Mouse (Mus musculus) C2C12 (cell line): ENCODE data around the gene 9930022D16Rik. TPM values are rescaled to one million over a fixed set of nuclear protein-coding genes. Genes with fewer than 3 reads are reported as not detected.

ENCODE experiments used
- H3K27me3 ChIP-seq: one replicate; pipeline ENCODE4 v1.6.1; 2011; ENCODE audit not compliant: control insufficient read depth, insufficient read depth, insufficient read length
- H3K36me3 ChIP-seq: one replicate; pipeline ENCODE4 v1.6.1; 2011; ENCODE audit not compliant: control insufficient read depth, insufficient read depth
- H3K4me3 ChIP-seq: one replicate; pipeline ENCODE4 v1.5.1; 2011; ENCODE audit warnings: mild to moderate bottlenecking, control low read depth; ENCODE audit not compliant: poor library complexity, insufficient read depth, severe bottlenecking
- H3K79me2 ChIP-seq: one replicate; pipeline ENCODE4 v1.6.1; 2011; ENCODE audit not compliant: control insufficient read depth, insufficient read depth
- H3K79me3 ChIP-seq: one replicate; pipeline ENCODE4 v1.6.1; 2011; ENCODE audit warnings: low read depth, control low read depth
- H3ac ChIP-seq: one replicate; pipeline ENCODE3; 2011; ENCODE audit warnings: low read depth; ENCODE audit not compliant: control insufficient read depth, insufficient read length
- CEBPB ChIP-seq: IDR thresholded peaks from one replicate; pipeline ENCODE4 v1.6.1; 2011; ENCODE audit warnings: low read depth, mild to moderate bottlenecking, control low read depth, moderate library complexity
- CTCF ChIP-seq: IDR thresholded peaks from one replicate; pipeline ENCODE4 v1.5.1; 2011; ENCODE audit not compliant: control insufficient read depth, insufficient read depth, insufficient read length
- FOSL1 ChIP-seq: IDR thresholded peaks from one replicate; pipeline ENCODE4 v1.8.0; 2011; ENCODE audit warnings: mild to moderate bottlenecking, low read length; ENCODE audit not compliant: poor library complexity, insufficient read depth, severe bottlenecking
- MAX ChIP-seq: IDR thresholded peaks from one replicate; pipeline ENCODE4 v1.6.1; 2011; ENCODE audit warnings: mild to moderate bottlenecking, control low read depth
- MYOD1 ChIP-seq: IDR thresholded peaks from one replicate; pipeline ENCODE4 v1.6.1; 2011; ENCODE audit warnings: low read depth; ENCODE audit not compliant: control insufficient read depth, insufficient read length
- MYOG ChIP-seq: IDR thresholded peaks from one replicate; pipeline ENCODE4 v1.6.1; 2011; ENCODE audit not compliant: control insufficient read depth, insufficient read length; ENCODE audit errors: extremely low read depth
- USF1 ChIP-seq: IDR thresholded peaks from one replicate; pipeline ENCODE4 v1.6.1; 2011; ENCODE audit warnings: low read depth, mild to moderate bottlenecking, control low read depth, moderate library complexity
- polyA plus RNA-seq: library from polyadenylated mRNA; unstranded; fragments of >200 nt; fragmentation: generic; extraction: Trizol; gene quantifications from one replicate; pipeline ENCODE4 v1.2.1, GENCODE M21; 2012; ENCODE audit warnings: missing spikeins

Gene 9930022D16Rik
- polyA plus RNA-seq, 1 experiment: not detected

DNA sequence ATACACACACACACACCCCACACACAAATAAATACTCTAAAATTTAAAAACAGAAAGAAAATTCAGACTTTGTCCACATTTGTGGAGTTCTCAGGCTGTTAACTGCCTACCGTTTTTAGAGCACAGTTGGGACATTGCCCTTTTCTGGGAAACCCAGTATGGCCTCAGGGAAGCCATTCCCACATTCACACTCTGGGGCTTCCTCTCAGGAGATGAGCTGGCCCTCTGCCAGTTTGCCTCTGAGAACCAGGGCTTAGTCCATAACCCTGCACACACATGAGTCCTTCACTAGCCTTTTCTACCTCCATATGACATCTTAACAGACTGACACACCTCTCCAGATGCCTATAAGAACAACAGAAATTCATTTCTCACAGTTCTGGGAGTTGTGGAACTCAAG, 9.6 kb downstream of the 9930022D16Rik start:
- H3K4me3 ChIP-seq: no peak overlapping the region
- no peaks in the 10 kb centered on the region for H3K36me3 ChIP-seq
- H3K27me3 ChIP-seq: no peaks in the 10 kb centered on the region
- H3K79me2 ChIP-seq: peaks cover 10% of the 10 kb centered on the region
- no peak overlapping the region for H3ac ChIP-seq
- no peak for TF ChIP-seq MYOD1
- no peak for TF ChIP-seq FOSL1
- TF ChIP-seq CTCF: no peak
- TF ChIP-seq MAX: no peak
- no peak for TF ChIP-seq CEBPB
- no peak for TF ChIP-seq USF1
- no peak for TF ChIP-seq MYOG
- H3K79me3 ChIP-seq: peaks cover 2% of the 10 kb centered on the region

DNA sequence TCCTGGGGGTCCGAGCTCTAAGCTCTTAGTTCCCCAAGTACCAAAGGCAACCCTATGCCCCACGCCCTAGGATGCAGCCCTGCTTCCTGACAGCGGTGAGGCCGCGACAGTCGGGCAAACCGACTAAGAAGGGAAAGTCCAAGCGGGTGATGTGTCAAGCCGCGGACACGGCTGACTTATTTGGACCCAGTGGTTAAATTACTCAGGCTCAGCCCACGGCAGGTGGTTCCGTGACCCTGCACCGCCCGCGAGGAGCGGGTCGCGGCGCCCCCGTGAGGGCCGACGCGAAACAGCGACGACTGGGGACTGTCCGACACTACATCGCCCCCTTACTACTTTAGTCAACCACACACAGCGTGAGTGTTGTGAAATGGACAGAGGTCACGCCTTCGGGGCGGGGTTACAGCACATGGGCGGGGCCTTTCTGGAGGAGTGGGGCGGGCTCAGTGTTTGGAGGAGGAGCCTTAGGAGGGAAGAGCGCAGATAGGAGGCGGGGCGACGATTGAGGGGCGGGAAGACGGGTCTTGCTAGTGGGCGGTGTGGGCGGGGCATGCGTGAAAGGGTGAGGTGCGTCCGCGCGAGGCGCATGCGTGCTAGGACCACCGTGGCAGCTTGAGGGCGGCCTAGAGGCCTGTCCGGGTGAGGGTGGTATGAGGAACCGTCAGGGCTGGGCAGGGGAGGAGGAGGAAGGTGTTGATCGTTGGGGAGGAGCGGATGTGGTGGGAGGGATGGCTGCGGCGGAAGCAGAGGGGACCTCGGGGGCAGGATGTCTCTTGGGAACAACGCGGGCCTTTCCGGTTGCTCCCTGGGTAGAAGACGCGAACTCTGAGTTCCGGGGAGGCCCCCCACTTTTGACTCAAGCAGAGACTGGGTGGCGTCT, 11.9 kb downstream of the 9930022D16Rik start, which contains the start of gene Amz2:
Gene Amz2 (plus strand): TSS at position 555 of the 880 bp plus-strand sequence.
- Histone ChIP-seq H3K4me3 (peak within 1 kb of the TSS; percentile 59), H3K36me3 (peaks cover 15% of the 10 kb centered on the region), H3K79me2 (peaks cover 10% of the 10 kb centered on the region), H3ac (peak within 1 kb of the TSS; percentile 73), H3K27me3 (no peaks in the 10 kb centered on the region), H3K79me3 (peaks cover 2% of the 10 kb centered on the region)
- TF ChIP-seq MAX (peak; percentile 70), USF1 (no peak), FOSL1 (no peak), MYOD1 (peak; percentile 58), CTCF (peak; percentile 91), MYOG (no peak), CEBPB (peak; percentile 91)

DNA sequence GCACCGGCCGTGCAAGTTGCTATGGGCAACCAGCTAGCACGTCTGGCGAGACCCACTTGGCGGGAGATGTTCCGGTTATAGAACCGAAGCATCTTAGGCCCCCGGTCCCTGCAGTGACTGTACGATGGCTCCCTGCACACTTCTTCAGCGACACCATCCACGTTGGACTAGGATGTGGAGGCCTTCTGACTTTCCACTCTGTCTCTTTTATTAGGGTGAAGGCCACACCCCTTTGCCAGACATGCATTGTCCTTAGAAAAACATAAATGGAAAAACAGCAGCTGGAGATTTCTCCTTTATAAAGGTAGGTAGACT, 12.5 kb downstream of the 9930022D16Rik start:
- peaks cover 2% of the 10 kb centered on the region for H3K79me3 ChIP-seq
- no peak for TF ChIP-seq MYOG
- H3K79me2 ChIP-seq: peaks cover 10% of the 10 kb centered on the region
- H3K4me3 ChIP-seq: peak overlapping the region; percentile 59
- peaks cover 19% of the 10 kb centered on the region for H3K36me3 ChIP-seq
- peak overlapping the region; percentile 73 for H3ac ChIP-seq
- no peaks in the 10 kb centered on the region for H3K27me3 ChIP-seq

DNA sequence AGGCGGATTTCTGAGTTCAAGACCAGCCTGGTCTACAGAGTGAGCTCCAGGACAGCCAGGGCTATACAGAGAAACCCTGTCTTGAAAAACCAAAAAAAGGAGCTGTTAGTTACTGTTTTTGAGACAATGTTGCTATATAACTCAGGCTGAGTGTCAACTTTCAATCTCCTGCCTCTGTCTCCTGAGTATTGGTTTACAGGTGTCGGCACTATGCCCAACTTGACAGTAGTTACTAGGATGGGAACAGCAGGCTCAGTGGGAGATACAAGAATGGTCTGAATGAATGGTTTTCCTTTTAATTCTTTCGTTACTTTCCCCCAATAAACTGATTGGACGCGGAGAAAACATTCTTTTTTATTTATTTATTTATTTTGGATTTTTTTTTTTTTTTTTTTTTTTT, 13.6 kb downstream of the 9930022D16Rik start:
- Histone ChIP-seq H3K27me3 (no peaks in the 10 kb centered on the region), H3K36me3 (peaks cover 19% of the 10 kb centered on the region), H3K79me2 (peaks cover 10% of the 10 kb centered on the region), H3K4me3 (no peak overlapping the region), H3K79me3 (peaks cover 2% of the 10 kb centered on the region), H3ac (no peak overlapping the region)
- TF ChIP-seq FOSL1 (no peak), USF1 (no peak), MYOG (no peak), CEBPB (no peak)

DNA sequence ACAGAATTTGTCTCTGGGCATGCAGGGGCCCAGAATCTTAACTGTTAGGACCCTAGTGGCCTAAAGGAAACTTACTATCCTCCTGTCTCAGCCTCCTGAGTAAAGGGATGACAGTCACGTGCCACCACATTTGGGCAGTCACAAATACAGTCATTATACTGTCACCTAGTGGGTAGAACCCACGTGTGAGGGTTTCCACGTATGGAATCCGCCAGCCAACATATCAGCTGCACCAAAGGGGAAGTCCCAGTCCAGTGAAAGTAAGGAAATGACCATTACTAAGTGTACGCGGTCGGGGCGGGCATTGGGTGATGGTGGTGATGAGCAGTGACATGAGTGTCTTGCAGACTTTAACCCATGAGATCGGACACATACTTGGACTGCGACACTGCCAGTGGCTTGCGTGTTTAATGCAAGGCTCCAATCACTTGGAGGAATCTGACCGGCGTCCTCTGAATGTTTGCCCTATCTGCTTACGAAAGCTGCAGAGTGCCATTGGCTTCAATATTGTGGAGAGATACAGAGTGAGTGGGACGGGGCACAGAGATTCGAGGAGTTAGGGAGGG, 20.6 kb downstream of the 9930022D16Rik start:
- H3ac ChIP-seq: no peak overlapping the region
- no peaks in the 10 kb centered on the region for H3K27me3 ChIP-seq
- no peaks in the 10 kb centered on the region for H3K79me2 ChIP-seq
- H3K79me3 ChIP-seq: no peaks in the 10 kb centered on the region
- TF ChIP-seq MYOD1 (no peak), MAX (no peak), CEBPB (no peak), CTCF (no peak), USF1 (no peak), MYOG (no peak), FOSL1 (no peak)
- no peak overlapping the region for H3K4me3 ChIP-seq
- H3K36me3 ChIP-seq: peaks cover 48% of the 10 kb centered on the region

DNA sequence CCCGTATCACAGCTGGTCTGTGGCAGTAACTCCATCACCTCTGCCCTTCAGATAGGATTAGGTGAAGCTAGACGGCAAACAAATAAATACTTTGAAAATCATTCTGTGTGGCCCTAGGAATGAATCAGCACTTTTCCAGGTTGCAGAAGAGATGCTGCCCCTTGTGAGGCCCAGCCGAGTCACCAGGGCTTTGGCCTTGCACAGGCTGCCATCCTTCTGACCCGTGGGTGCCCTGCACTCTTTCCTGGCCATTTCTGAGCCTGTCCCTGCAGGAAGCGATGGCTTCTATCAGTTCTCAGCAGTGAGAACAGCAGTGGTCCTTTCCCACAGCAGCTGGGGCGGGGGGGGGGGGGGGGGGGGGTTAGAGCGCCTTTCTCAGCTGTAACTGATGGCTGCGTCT, 23.2 kb downstream of the 9930022D16Rik start:
- Histone ChIP-seq H3K4me3 (no peak overlapping the region), H3K36me3 (peaks cover 30% of the 10 kb centered on the region), H3K79me2 (no peaks in the 10 kb centered on the region), H3K79me3 (no peaks in the 10 kb centered on the region), H3K27me3 (no peaks in the 10 kb centered on the region), H3ac (no peak overlapping the region)
- TF ChIP-seq CTCF (no peak), MYOD1 (no peak), MAX (no peak), CEBPB (no peak), FOSL1 (no peak), USF1 (no peak), MYOG (no peak)
